Mouse (Mus musculus): Measurements from ENCODE around the gene Them5. TPM values are rescaled to one million over a fixed set of nuclear protein-coding genes. Genes with fewer than 3 reads are reported as not detected.

The Them5 gene
- polyA plus RNA-seq, 1 experiment from 2014 or later, result not detected

GRCm38 (mm10) chr3:94348146-94348545, 6.2 kb downstream of the Them5 start:
- H3K36me3 ChIP-seq, result no peaks in the 10 kb centered on the region
- H3K4me1 ChIP-seq, result no peaks in the 10 kb centered on the region
- 85% methylated on average over 2 of the region's 2 CpGs for WGBS
- H3K27me3 ChIP-seq (ENCODE audit: low read depth, poor library complexity, severe bottlenecking), result no peaks in the 10 kb centered on the region
- no peak overlapping the region for H3K4me3 ChIP-seq
- no peaks in the 10 kb centered on the region for H3K9me3 ChIP-seq (replicated peaks)
- no peak overlapping the region for H3K27ac ChIP-seq
- no peak for DNase-seq (ENCODE audit: low spot score)

DNA sequence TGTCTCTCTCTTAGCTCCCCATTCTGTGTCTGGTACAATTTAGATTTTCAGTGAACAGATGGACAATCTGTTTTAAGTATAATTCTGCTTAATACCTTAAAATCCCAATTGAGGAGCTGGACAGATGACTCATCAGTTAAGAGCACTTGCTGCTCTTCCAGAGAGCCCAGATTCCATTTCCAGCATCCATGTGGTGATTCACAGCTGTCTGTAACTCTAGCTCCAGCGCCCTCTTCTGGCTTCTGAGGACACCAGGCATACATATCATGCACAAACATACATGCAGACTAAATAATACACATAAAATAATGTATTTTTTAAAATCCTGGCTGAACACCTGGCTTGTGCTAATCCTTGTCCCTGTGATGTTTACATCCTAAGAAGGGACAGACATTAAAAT, 18.9 kb downstream of the Them5 start:
- no peak overlapping the region for H3K27ac ChIP-seq
- H3K4me3 ChIP-seq, result no peak overlapping the region
- no peaks in the 10 kb centered on the region for H3K36me3 ChIP-seq
- 6% methylated on average over 1 of the region's 1 CpGs for WGBS
- no peak for DNase-seq (ENCODE audit: low spot score)
- H3K27me3 ChIP-seq (ENCODE audit: low read depth, poor library complexity, severe bottlenecking), result peaks cover 54% of the 10 kb centered on the region
- peaks cover 11% of the 10 kb centered on the region for H3K4me1 ChIP-seq
- no peaks in the 10 kb centered on the region for H3K9me3 ChIP-seq (replicated peaks)

DNA sequence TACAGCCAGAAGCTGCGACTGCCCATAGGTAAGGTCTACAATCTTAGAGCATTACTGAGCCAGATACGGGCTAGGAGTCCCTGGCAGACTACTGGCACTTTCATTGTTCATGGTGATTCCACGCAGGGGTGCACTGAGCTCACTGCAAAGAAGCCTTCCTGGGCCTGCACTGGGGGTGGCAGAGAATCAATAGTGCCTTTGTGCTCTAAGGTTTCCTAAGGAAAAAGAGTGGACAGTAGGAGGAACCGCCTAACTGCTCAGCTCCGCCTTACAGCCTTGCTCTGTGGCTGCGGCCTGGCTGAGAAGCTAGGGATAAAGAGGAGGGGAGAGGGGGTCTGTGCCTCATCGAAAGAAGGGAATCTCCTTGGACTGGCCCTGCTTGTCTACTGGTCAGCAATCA, 20.2 kb downstream of the Them5 start, which contains the start of gene C2cd4d:
Gene C2cd4d, plus strand, starts transcription at position 301 of the 400 bp plus-strand sequence.
- DNase-seq (ENCODE audit: low spot score), result no peak
- 58% methylated on average over 7 of the region's 7 CpGs for WGBS
- Histone ChIP-seq H3K36me3 (no peaks in the 10 kb centered on the region), H3K27ac (peak within 1 kb of the TSS; percentile 81), H3K27me3 (ENCODE audit: low read depth, poor library complexity, severe bottlenecking) (peaks cover 63% of the 10 kb centered on the region), H3K4me1 (peaks cover 11% of the 10 kb centered on the region), H3K4me3 (peak within 1 kb of the TSS; percentile 63), H3K9me3 (replicated peaks) (no peaks in the 10 kb centered on the region)

DNA sequence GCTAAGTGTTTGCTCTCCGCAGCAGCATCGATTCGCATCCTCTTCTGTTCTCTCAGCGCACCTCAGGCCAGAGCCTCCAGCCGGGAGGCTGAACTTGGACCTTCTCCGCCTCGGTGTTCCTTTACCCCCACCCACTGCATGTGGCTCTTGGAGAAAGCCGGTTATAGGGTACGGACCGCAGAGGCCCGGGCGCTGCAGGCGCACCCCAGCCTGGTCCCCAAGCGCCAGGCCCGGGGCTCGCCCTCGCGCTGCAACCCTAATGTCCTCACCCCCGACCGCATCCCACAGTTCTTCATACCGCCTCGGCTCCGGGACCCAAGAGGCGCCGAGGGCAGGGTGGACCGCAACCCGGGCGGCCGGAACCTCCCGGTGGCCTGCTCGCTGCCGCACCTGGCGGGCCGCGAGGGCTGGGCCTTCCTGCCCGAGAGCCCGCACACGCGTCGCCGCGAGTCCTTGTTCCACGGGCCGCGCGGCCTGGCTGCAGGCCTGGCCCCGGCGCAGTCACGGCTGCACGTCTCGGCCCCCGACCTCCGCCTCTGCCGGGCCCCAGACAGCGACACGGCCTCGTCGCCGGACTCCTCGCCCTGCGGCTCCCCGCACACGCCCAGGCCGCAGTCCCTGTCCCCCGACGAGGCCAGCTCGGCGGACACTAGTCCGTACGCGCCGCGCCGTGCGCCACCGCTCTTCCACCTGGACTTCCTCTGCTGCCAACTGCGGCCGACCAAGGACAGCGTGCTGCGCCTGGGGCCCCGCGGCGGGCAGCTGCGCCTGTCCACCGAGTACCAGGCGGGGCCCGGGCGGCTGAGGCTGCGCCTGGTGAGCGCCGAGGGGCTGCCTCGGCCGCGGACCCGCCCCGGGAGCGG, 21.6 kb downstream of the Them5 start:
- Histone ChIP-seq H3K27me3 (ENCODE audit: low read depth, poor library complexity, severe bottlenecking) (peaks cover 63% of the 10 kb centered on the region), H3K4me1 (peaks cover 11% of the 10 kb centered on the region), H3K4me3 (peak overlapping the region; percentile 63), H3K9me3 (replicated peaks) (no peaks in the 10 kb centered on the region), H3K27ac (peak overlapping the region; percentile 81), H3K36me3 (no peaks in the 10 kb centered on the region)
- WGBS, result 5% methylated on average over 97 of the region's 97 CpGs
- peak; percentile 70 for DNase-seq (ENCODE audit: low spot score)

DNA sequence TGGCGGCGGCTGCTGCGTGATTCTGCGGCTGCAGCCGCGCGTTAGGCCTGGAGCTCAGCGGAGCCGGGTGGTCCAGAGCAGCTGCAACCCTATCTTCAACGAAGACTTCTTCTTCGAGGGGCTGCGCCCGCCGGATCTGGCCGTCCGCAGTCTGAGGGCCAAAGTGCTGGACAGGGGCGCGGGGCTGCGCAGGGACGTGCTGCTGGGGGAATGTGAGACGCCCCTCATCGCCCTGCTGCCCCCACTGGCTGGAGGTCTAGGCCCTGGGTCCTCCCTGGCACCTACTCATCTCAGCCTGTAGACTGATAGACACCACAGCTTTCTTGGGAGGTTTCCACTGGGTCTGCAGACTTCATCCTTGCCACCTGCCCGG, 22.2 kb downstream of the Them5 start:
- Histone ChIP-seq H3K27me3 (ENCODE audit: low read depth, poor library complexity, severe bottlenecking) (peaks cover 63% of the 10 kb centered on the region), H3K4me3 (peak overlapping the region; percentile 63), H3K9me3 (replicated peaks) (no peaks in the 10 kb centered on the region), H3K27ac (peak overlapping the region; percentile 81), H3K36me3 (no peaks in the 10 kb centered on the region), H3K4me1 (peaks cover 11% of the 10 kb centered on the region)
- 4% methylated on average over 23 of the region's 23 CpGs for WGBS
- DNase-seq (ENCODE audit: low spot score), result no peak

DNA sequence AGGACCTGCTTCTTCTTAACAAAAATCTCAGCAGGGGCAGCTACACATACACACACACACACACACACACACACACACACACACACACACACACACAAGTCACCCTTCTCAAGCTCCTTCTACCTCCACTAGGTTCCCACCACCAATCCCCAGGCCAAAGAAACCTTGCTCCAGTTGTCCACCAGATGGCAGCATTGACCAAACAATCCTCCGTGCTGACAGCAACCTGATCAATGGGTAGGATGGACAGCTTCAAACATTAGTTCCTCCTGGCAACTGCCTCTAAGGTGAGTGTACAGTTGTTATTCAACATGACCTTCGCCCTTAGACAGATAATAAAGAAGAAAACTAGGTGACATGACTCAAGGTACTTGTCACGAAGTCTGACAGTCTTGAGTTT, 24.9 kb downstream of the Them5 start:
- Histone ChIP-seq H3K27me3 (ENCODE audit: low read depth, poor library complexity, severe bottlenecking) (peaks cover 49% of the 10 kb centered on the region), H3K36me3 (no peaks in the 10 kb centered on the region), H3K9me3 (replicated peaks) (no peaks in the 10 kb centered on the region), H3K4me1 (peaks cover 15% of the 10 kb centered on the region), H3K27ac (no peak overlapping the region), H3K4me3 (no peak overlapping the region)
- WGBS, result 18% methylated on average over 3 of the region's 3 CpGs
- peak; percentile 84 for DNase-seq (ENCODE audit: low spot score)

DNA sequence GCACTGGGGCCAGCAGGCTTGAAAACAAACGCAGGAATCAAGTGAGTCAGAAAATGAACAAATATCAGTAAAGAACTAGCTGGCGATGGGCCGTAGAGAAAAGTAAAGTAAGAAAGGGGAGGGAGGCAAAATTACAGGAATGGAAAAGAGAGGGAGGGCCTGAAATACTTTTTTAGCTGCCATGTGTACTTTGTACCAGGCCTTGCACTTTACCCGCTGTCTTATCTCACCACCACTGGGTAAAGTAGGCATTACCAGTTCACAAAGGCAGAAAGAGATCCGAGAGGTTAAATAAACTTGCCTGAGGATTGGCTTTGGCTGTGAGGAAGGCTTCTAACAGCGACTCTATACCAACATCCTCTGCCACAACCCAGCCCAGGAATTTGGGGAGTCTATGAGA, 25.6 kb downstream of the Them5 start:
- WGBS, result 89% methylated on average over 6 of the region's 6 CpGs
- Histone ChIP-seq H3K9me3 (replicated peaks) (no peaks in the 10 kb centered on the region), H3K36me3 (no peaks in the 10 kb centered on the region), H3K27ac (no peak overlapping the region), H3K4me3 (no peak overlapping the region), H3K4me1 (peaks cover 20% of the 10 kb centered on the region), H3K27me3 (ENCODE audit: low read depth, poor library complexity, severe bottlenecking) (peaks cover 49% of the 10 kb centered on the region)
- no peak for DNase-seq (ENCODE audit: low spot score)

GRCm38 (mm10) chr3:94368631-94369030, 26.7 kb downstream of the Them5 start:
- no peak for DNase-seq (ENCODE audit: low spot score)
- WGBS, result 64% methylated on average over 6 of the region's 6 CpGs
- peaks cover 27% of the 10 kb centered on the region for H3K4me1 ChIP-seq
- no peak overlapping the region for H3K4me3 ChIP-seq
- no peaks in the 10 kb centered on the region for H3K36me3 ChIP-seq
- H3K27ac ChIP-seq, result no peak overlapping the region
- H3K9me3 ChIP-seq (replicated peaks), result no peaks in the 10 kb centered on the region
- peaks cover 49% of the 10 kb centered on the region for H3K27me3 ChIP-seq (ENCODE audit: low read depth, poor library complexity, severe bottlenecking)

- Histone ChIP-seq H3K27me3 (ENCODE audit: low read depth, poor library complexity, severe bottlenecking) (peaks cover 49% of the 10 kb centered on the region), H3K36me3 (no peaks in the 10 kb centered on the region), H3K9me3 (replicated peaks) (no peaks in the 10 kb centered on the region), H3K4me1 (peaks cover 25% of the 10 kb centered on the region), H3K4me3 (no peak overlapping the region), H3K27ac (no peak overlapping the region)
- 74% methylated on average over 2 of the region's 2 CpGs for WGBS
- DNase-seq (ENCODE audit: low spot score), result no peak
These were observed 27.8 kb downstream of the Them5 start for GRCm38 (mm10) chr3:94369709-94370108.

DNA sequence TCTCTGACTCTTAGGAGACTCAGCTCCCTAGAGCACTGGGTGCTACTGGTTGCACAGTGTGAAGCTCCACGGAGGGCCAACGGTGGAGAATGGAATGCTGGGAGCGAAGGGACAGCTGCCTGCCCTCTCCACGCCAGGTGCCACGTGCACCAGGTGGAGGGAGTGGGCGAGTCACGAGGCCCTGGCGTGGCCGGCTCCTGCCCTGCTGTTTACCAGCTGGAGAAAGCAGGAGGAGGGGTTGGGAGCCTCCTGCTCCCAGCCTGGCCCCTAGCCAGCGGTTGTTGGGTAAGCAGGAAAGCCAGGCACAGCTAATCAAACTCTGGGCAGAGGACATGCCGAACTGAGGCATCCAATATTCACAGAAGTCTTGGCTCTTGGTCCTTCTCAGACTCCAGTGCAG, 29.7 kb downstream of the Them5 start:
- H3K4me3 ChIP-seq, result 0 out of 2 replicates have a peak overlapping the region, but pooled peaks have one; percentile 22
- 7% methylated on average over 11 of the region's 11 CpGs for WGBS
- peaks cover 39% of the 10 kb centered on the region for H3K27me3 ChIP-seq (ENCODE audit: low read depth, poor library complexity, severe bottlenecking)
- DNase-seq (ENCODE audit: low spot score), result no peak
- peaks cover 25% of the 10 kb centered on the region for H3K4me1 ChIP-seq
- H3K36me3 ChIP-seq, result no peaks in the 10 kb centered on the region
- H3K9me3 ChIP-seq (replicated peaks), result no peaks in the 10 kb centered on the region
- H3K27ac ChIP-seq, result peak overlapping the region; percentile 40; the same call in 1 of the 2 replicates

DNA sequence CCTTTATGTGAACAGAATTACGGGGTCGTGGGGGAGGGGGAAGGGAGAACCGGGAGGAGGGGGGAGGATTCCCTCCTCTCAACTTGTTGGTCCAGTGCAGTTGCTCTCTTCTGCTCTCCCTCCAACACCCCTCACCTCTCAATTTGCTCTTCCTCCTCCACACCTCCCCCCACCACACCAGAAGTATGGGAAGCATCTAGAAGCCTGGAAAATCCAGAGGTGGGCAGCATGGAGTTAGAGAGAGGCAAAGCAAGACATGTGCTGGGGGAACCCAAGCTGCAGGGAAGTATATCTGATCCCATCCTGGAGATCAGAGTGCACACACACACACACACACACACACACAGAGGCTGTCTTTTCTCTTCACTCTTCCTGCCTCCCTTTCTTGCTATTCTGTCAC, 30.1 kb downstream of the Them5 start:
- peaks cover 28% of the 10 kb centered on the region for H3K4me1 ChIP-seq
- H3K4me3 ChIP-seq, result 0 out of 2 replicates have a peak overlapping the region, but pooled peaks have one; percentile 22
- H3K9me3 ChIP-seq (replicated peaks), result no peaks in the 10 kb centered on the region
- H3K27me3 ChIP-seq (ENCODE audit: low read depth, poor library complexity, severe bottlenecking), result peaks cover 38% of the 10 kb centered on the region
- no peak for DNase-seq (ENCODE audit: low spot score)
- peak overlapping the region; percentile 40; the same call in 1 of the 2 replicates for H3K27ac ChIP-seq
- H3K36me3 ChIP-seq, result no peaks in the 10 kb centered on the region
- WGBS, result 0% methylated on average over 3 of the region's 3 CpGs

DNA sequence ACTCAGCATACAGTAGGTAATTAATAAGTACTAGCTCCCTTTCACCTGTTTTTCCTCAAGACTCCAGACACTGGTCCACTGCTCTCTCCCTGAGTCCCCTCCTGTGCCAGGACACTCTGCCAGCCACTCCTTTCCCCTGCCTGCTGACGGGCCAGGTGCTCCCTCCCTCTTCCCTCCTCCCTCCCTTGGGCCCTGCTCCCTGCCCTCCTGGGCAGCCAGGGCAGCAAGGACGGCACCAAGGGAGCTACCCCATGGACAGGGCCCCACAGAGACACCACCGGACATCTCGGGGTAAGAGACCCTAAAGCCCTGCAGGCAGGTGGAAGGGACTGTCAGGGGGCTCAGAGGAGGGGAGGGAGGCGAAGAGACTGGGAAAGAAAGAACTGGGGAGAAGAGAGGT, 30.7 kb downstream of the Them5 start, which contains the start of gene Rorc:
Gene Rorc, plus strand, starts transcription at position 154 of the 400 bp plus-strand sequence.
- peaks cover 32% of the 10 kb centered on the region for H3K4me1 ChIP-seq
- H3K4me3 ChIP-seq, result peak within 1 kb of the TSS; percentile 24
- no peak for DNase-seq (ENCODE audit: low spot score)
- WGBS, result 10% methylated on average over 5 of the region's 5 CpGs
- peak within 1 kb of the TSS; percentile 42; the same call in 1 of the 2 replicates for H3K27ac ChIP-seq
- H3K36me3 ChIP-seq, result no peaks in the 10 kb centered on the region
- no peaks in the 10 kb centered on the region for H3K9me3 ChIP-seq (replicated peaks)
- peaks cover 44% of the 10 kb centered on the region for H3K27me3 ChIP-seq (ENCODE audit: low read depth, poor library complexity, severe bottlenecking)

GRCm38 (mm10) chr3:94373090-94373489, 31.2 kb downstream of the Them5 start:
- DNase-seq (ENCODE audit: low spot score), result no peak
- Histone ChIP-seq H3K27me3 (ENCODE audit: low read depth, poor library complexity, severe bottlenecking) (peaks cover 48% of the 10 kb centered on the region), H3K36me3 (no peaks in the 10 kb centered on the region), H3K27ac (no peak overlapping the region), H3K9me3 (replicated peaks) (no peaks in the 10 kb centered on the region), H3K4me3 (peak overlapping the region; percentile 24), H3K4me1 (peaks cover 32% of the 10 kb centered on the region)
- 5% methylated on average over 10 of the region's 10 CpGs for WGBS
